Mouse (Mus musculus) liver, embryonic 14.5 days (tissue): ENCODE measurements at regions not wholly inside any gene's neighbourhood (a gene's known extent, or its start where the extent isn't known, plus 50 kb on each side); places are given as distances from the start of the nearest gene placed in this dataset.

ENCODE experiments used
- ATAC-seq: fragments of 200-750 bp; cut with Nextera tagmentation; 2 replicates; pipeline ENCODE4 v1.8.0; 2017; ENCODE audit warnings: moderate number of reproducible peaks, mild to moderate bottlenecking, moderate library complexity; ENCODE audit not compliant: insufficient read depth
- DNase-seq, 3 experiments: peaks; one replicate each; pipeline ENCODE4 v3.0.0-alpha.2; 2012 to 2013; ENCODE audit warnings: low read depth in 3 of 3, low spot score in 3 of 3
- H3K27ac ChIP-seq: fragments of 300-500 bp; sonication (generic); 2 replicates; pipeline ENCODE4 v1.5.1; 2014; ENCODE audit warnings: moderate library complexity, mild to moderate bottlenecking, control low read depth, inconsistent platforms
- H3K27me3 ChIP-seq: fragments of 300-500 bp; sonication (generic); 2 replicates; pipeline ENCODE4 v1.6.1; 2014; ENCODE audit warnings: mild to moderate bottlenecking, low read length, moderate library complexity; ENCODE audit not compliant: control insufficient read depth, insufficient read depth
- H3K36me3 ChIP-seq: fragments of 300-500 bp; sonication (generic); replicated peaks from 2 replicates; pipeline ENCODE4 v1.6.1; 2014; ENCODE audit warnings: low read depth; ENCODE audit not compliant: control insufficient read depth, insufficient read depth
- H3K4me1 ChIP-seq, 2 experiments: fragments of 200-500 bp in 1 of 2; fragments of 300-500 bp in 1 of 2; sonication (generic) in 1 of 2; replicated peaks; 2 replicates each; pipeline ENCODE4 v1.6.1; 2012 to 2014; ENCODE audit warnings: antibody characterized with exemption in 1 of 2, inconsistent platforms in 1 of 2, low read length in 1 of 2; ENCODE audit not compliant: control insufficient read depth in 2 of 2, insufficient read depth in 2 of 2
- H3K4me2 ChIP-seq: fragments of 300-500 bp; sonication (generic); 2 replicates; pipeline ENCODE4 v1.6.1; 2014; ENCODE audit warnings: low read depth, mild to moderate bottlenecking, control low read depth, moderate library complexity
- H3K4me3 ChIP-seq, 2 experiments: fragments of 200-500 bp in 1 of 2; fragments of 300-500 bp in 1 of 2; sonication (generic) in 1 of 2; 2 replicates each; pipeline ENCODE4 v1.5.1; 2012 to 2014; ENCODE audit warnings: low read depth in 2 of 2, low read length in 2 of 2, mild to moderate bottlenecking in 2 of 2, control low read depth in 1 of 2, inconsistent platforms in 1 of 2, moderate library complexity in 1 of 2; ENCODE audit not compliant: insufficient read depth in 1 of 2
- H3K9ac ChIP-seq: fragments of 300-500 bp; sonication (generic); replicated peaks from 2 replicates; pipeline ENCODE4 v1.6.1; 2014; ENCODE audit warnings: mild to moderate bottlenecking, control low read depth, moderate library complexity
- H3K9me3 ChIP-seq: fragments of 300-500 bp; sonication (generic); 2 replicates; pipeline ENCODE4 v1.6.1; 2016; ENCODE audit warnings: low read length, mixed read lengths; ENCODE audit not compliant: control insufficient read depth
- CTCF ChIP-seq: IDR thresholded peaks from 2 replicates; pipeline ENCODE4 v1.5.1; 2016; ENCODE audit warnings: antibody characterized with exemption, low read depth, control low read depth
- EP300 ChIP-seq: IDR thresholded peaks from 2 replicates; pipeline ENCODE4 v1.6.1; 2016; ENCODE audit warnings: antibody characterized with exemption, low read depth
- WGBS: fragments of 180-500 bp; shearing (Covaris S2); extraction: QIAGEN DNeasy Blood & Tissue Kit; methylation state at CpG from one replicate; pipeline ENCODE4 v1.1.7; 2014; ENCODE audit not compliant: insufficient replicate concordance; 5-methylcytosine and 5-hydroxymethylcytosine counted together

GRCm38 (mm10) chr2:133761496-133761895, 209.5 kb downstream of the Bmp2 start:
- Histone ChIP-seq H3K27me3 (no peaks in the 10 kb centered on the region), H3K9me3 (no peaks in the 10 kb centered on the region), H3K36me3 (no peaks in the 10 kb centered on the region), H3K4me2 (no peak overlapping the region), H3K27ac (no peak overlapping the region), H3K9ac (no peak overlapping the region), H3K4me1 (no peaks in the 10 kb centered on the region), H3K4me3 (no peak overlapping the region)
- DNase-seq (no peak), ATAC-seq (no peak)
- no peak for TF ChIP-seq CTCF
- TF ChIP-seq EP300 = no peak
- 68% methylated on average over 7 of the region's 7 CpGs for WGBS

- ATAC-seq (no peak), DNase-seq (peak in 1 of 3 experiments; percentile 10)
- 54% methylated on average over 1 of the region's 1 CpGs for WGBS
- no peak overlapping the region for H3K4me2 ChIP-seq
- no peak overlapping the region for H3K4me3 ChIP-seq
- H3K27ac ChIP-seq = no peak overlapping the region
- TF ChIP-seq CTCF (no peak), EP300 (no peak)
- H3K9ac ChIP-seq = no peak overlapping the region
- no peaks in the 10 kb centered on the region for H3K4me1 ChIP-seq
- no peaks in the 10 kb centered on the region for H3K27me3 ChIP-seq
- H3K36me3 ChIP-seq = no peaks in the 10 kb centered on the region
- no peaks in the 10 kb centered on the region for H3K9me3 ChIP-seq
These were observed 216.6 kb downstream of the Bmp2 start for GRCm38 (mm10) chr2:133768546-133768945.

GRCm38 (mm10) chr2:133783588-133784342, 231.8 kb downstream of the Bmp2 start:
- no peak overlapping the region for H3K4me3 ChIP-seq
- no peaks in the 10 kb centered on the region for H3K9me3 ChIP-seq
- DNase-seq (no peak), ATAC-seq (no peak)
- no peaks in the 10 kb centered on the region for H3K4me1 ChIP-seq
- no peak overlapping the region for H3K4me2 ChIP-seq
- H3K9ac ChIP-seq = no peak overlapping the region
- no peak overlapping the region for H3K27ac ChIP-seq
- WGBS = 45% methylated on average over 7 of the region's 7 CpGs
- no peaks in the 10 kb centered on the region for H3K36me3 ChIP-seq
- TF ChIP-seq EP300 (no peak), CTCF (no peak)
- no peaks in the 10 kb centered on the region for H3K27me3 ChIP-seq

- H3K4me2 ChIP-seq = no peak overlapping the region
- 5% methylated on average over 1 of the region's 1 CpGs for WGBS
- ATAC-seq (no peak), DNase-seq (no peak)
- no peak for TF ChIP-seq EP300
- TF ChIP-seq CTCF = no peak
- no peaks in the 10 kb centered on the region for H3K9me3 ChIP-seq
- no peaks in the 10 kb centered on the region for H3K36me3 ChIP-seq
- no peaks in the 10 kb centered on the region for H3K27me3 ChIP-seq
- no peak overlapping the region for H3K9ac ChIP-seq
- no peaks in the 10 kb centered on the region for H3K4me1 ChIP-seq
- H3K27ac ChIP-seq = no peak overlapping the region
- H3K4me3 ChIP-seq = no peak overlapping the region
These were observed 239.1 kb downstream of the Bmp2 start for GRCm38 (mm10) chr2:133791031-133791430.

- 26% methylated on average over 2 of the region's 2 CpGs for WGBS
- Histone ChIP-seq H3K4me3 (no peak overlapping the region), H3K9me3 (no peaks in the 10 kb centered on the region), H3K4me2 (no peak overlapping the region), H3K27me3 (no peaks in the 10 kb centered on the region), H3K36me3 (no peaks in the 10 kb centered on the region), H3K27ac (no peak overlapping the region), H3K4me1 (no peaks in the 10 kb centered on the region), H3K9ac (no peak overlapping the region)
- peak; percentile 39; the same call in 1 of the 2 replicates for TF ChIP-seq CTCF
- TF ChIP-seq EP300 = no peak
- ATAC-seq = no peak
- no peak for DNase-seq
These were observed 241.3 kb downstream of the Bmp2 start for GRCm38 (mm10) chr2:133793293-133793692.
